Mouse (Mus musculus) embryonic fibroblast, embryonic 13.5 days (primary cell): ENCODE data around the gene Actc1.

Experiments
- CTCF ChIP-seq: IDR thresholded peaks from 2 replicates; pipeline ENCODE4 v1.5.1; 2011; ENCODE audit warnings: mild to moderate bottlenecking, control low read depth, low read length, moderate library complexity, borderline replicate concordance; ENCODE audit not compliant: insufficient read depth
- POLR2A ChIP-seq: IDR thresholded peaks from 2 replicates; pipeline ENCODE4 v1.6.1; 2011; ENCODE audit warnings: low read depth, mild to moderate bottlenecking, control low read depth, low read length, moderate library complexity

GRCm38 (mm10) chr2:114089862-114090261 lies 36.5 kb upstream of the Actc1 start:
- TF ChIP-seq CTCF: no peak
- TF ChIP-seq POLR2A: no peak
